Mouse (Mus musculus): ENCODE measurements around the gene Sorbs1.
A peak's percentile ranks its signal among the peaks of the same experiment; 100 is the strongest.

The Sorbs1 gene

GRCm38 (mm10) chr19:40369852-40370811 is 143.4 kb downstream of the Sorbs1 start:
- DNase-seq = peak; percentile 48 to 57

GRCm38 (mm10) chr19:40368517-40368916 is 145.1 kb downstream of the Sorbs1 start:
- DNase-seq = peak in 1 of 2 experiments; percentile 58

GRCm38 (mm10) chr19:40366163-40366941 is 147.2 kb downstream of the Sorbs1 start:
- DNase-seq = peak; percentile 70 to 83

- DNase-seq = peak; percentile 88 to 90
These were observed 148.4 kb downstream of the Sorbs1 start for GRCm38 (mm10) chr19:40365137-40365536.

- no peak for DNase-seq
These were observed 150.1 kb downstream of the Sorbs1 start for GRCm38 (mm10) chr19:40363447-40363846.

GRCm38 (mm10) chr19:40362203-40362865 is 151.2 kb downstream of the Sorbs1 start:
- no peak for DNase-seq

- no peak for DNase-seq
These were observed 153.7 kb downstream of the Sorbs1 start for GRCm38 (mm10) chr19:40359712-40360394.

GRCm38 (mm10) chr19:40356536-40357522 is 156.8 kb downstream of the Sorbs1 start:
- DNase-seq = peak; percentile 38 to 74

GRCm38 (mm10) chr19:40355075-40355474 is 158.5 kb downstream of the Sorbs1 start:
- no peak for DNase-seq

- DNase-seq = no peak
These were observed 161.6 kb downstream of the Sorbs1 start for GRCm38 (mm10) chr19:40352006-40352405.

- no peak for DNase-seq
These were observed 162.7 kb downstream of the Sorbs1 start for GRCm38 (mm10) chr19:40350835-40351234.

- DNase-seq = no peak
These were observed 163.6 kb downstream of the Sorbs1 start for GRCm38 (mm10) chr19:40349713-40350671.

GRCm38 (mm10) chr19:40349281-40349680 is 164.3 kb downstream of the Sorbs1 start:
- DNase-seq = no peak

GRCm38 (mm10) chr19:40348652-40349051 is 164.9 kb downstream of the Sorbs1 start:
- DNase-seq = no peak

GRCm38 (mm10) chr19:40348175-40348574 is 165.4 kb downstream of the Sorbs1 start:
- no peak for DNase-seq

- DNase-seq = no peak
These were observed 166.7 kb downstream of the Sorbs1 start for GRCm38 (mm10) chr19:40346908-40347307.

GRCm38 (mm10) chr19:40346232-40346844 is 167.2 kb downstream of the Sorbs1 start:
- DNase-seq = peak in 1 of 2 experiments; percentile 48

- DNase-seq = peak; percentile 61 to 65
These were observed 167.9 kb downstream of the Sorbs1 start for GRCm38 (mm10) chr19:40345684-40346083.

- peak; percentile 82 to 86 for DNase-seq
These were observed 170.6 kb downstream of the Sorbs1 start for GRCm38 (mm10) chr19:40343018-40343417.

All from kidney, postnatal 25 days (tissue).